Mouse (Mus musculus): ENCODE data around the gene Mlf1. TPM values are rescaled to one million over a fixed set of nuclear protein-coding genes. Genes with fewer than 3 reads are reported as not detected.
A peak's percentile ranks its signal among the peaks of the same experiment; 100 is the strongest.

Mlf1 gene
- total and polyA plus RNA-seq, 3 experiments = 6.9 to 7.8 TPM; not detected in 1

DNA sequence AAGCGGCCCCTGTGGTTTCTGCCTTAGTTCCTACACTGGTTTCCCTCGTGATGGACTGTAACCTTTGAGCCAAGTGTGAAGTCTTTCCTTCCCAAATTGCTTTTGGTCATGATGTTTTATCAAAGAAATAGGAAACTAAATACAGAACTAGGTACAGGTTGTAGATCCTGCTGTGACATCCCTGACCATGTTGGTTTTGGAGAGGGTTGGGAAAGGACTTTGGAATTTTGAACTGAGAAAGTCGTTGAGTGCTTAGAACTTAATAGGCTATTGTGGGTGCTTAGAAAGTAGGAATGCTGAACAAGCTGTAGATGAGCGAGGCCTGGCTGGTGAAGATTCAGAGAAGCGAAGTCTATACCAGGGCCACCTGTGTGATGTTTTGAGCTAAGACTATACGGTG lies 60.1 kb downstream of the Mlf1 start:
- Histone ChIP-seq H3K27ac (ENCODE audit: control insufficient read depth, low read depth, low read length) (no peak overlapping the region), H3K4me1 (ENCODE audit: control insufficient read depth in 1 of 2, insufficient read depth in 2 of 2, low read length in 2 of 2) (peaks cover 0 to 6% of the 10 kb centered on the region in 2 experiments; a peak in 3 of 4 replicates), H3K9ac (ENCODE audit: control insufficient read depth, low read depth, low read length, poor library complexity, severe bottlenecking) (no peak overlapping the region), H3K27me3 (ENCODE audit: control insufficient read depth in 1 of 2, insufficient read depth in 2 of 2, low read length in 2 of 2) (no peaks in the 10 kb centered on the region), H3K36me3 (ENCODE audit: control insufficient read depth in 1 of 2, insufficient read depth in 2 of 2, low read length in 2 of 2) (peaks cover 5 to 7% of the 10 kb centered on the region in 2 experiments; a peak in 3 of 4 replicates), H3K4me3 (ENCODE audit: control insufficient read depth in 1 of 2, insufficient read depth in 1 of 2, low read depth in 2 of 2, low read length in 2 of 2) (no peak overlapping the region), H3K79me2 (ENCODE audit: control insufficient read depth, insufficient read depth, low read length, poor library complexity) (peaks cover 15% of the 10 kb centered on the region), H3K9me3 (replicated peaks; ENCODE audit: insufficient read depth, low read length) (no peaks in the 10 kb centered on the region)
- no peak for DNase-seq (ENCODE audit: low read depth, low spot score)
- TF ChIP-seq KAT2A (conservative IDR thresholded peaks at IDR 0.05; ENCODE audit: low read depth, low read length) (no peak), BHLHE40 (IDR thresholded peaks at IDR 0.05; ENCODE audit: borderline replicate concordance, low read depth, low read length) (no peak), SMC3 (IDR thresholded peaks at IDR 0.05; ENCODE audit: low read depth, low read length) (no peak)

- Histone ChIP-seq H3K79me2 (ENCODE audit: control insufficient read depth, insufficient read depth, low read length, poor library complexity) (no peaks in the 10 kb centered on the region), H3K4me1 (ENCODE audit: control insufficient read depth in 1 of 2, insufficient read depth in 2 of 2, low read length in 2 of 2) (no peaks in the 10 kb centered on the region), H3K36me3 (ENCODE audit: control insufficient read depth in 1 of 2, insufficient read depth in 2 of 2, low read length in 2 of 2) (peaks cover 0 to 29% of the 10 kb centered on the region in 2 experiments; a peak in 3 of 4 replicates), H3K9me3 (replicated peaks; ENCODE audit: insufficient read depth, low read length) (no peaks in the 10 kb centered on the region), H3K9ac (ENCODE audit: control insufficient read depth, low read depth, low read length, poor library complexity, severe bottlenecking) (no peak overlapping the region), H3K27ac (ENCODE audit: control insufficient read depth, low read depth, low read length) (no peak overlapping the region), H3K27me3 (ENCODE audit: control insufficient read depth in 1 of 2, insufficient read depth in 2 of 2, low read length in 2 of 2) (no peaks in the 10 kb centered on the region), H3K4me3 (ENCODE audit: control insufficient read depth in 1 of 2, insufficient read depth in 1 of 2, low read depth in 2 of 2, low read length in 2 of 2) (no peak overlapping the region)
- peak; percentile 25 for DNase-seq (ENCODE audit: low read depth, low spot score)
- TF ChIP-seq RCOR1 (IDR thresholded peaks at IDR 0.05; ENCODE audit: low read depth, low read length) (no peak), CTCF (IDR thresholded peaks at IDR 0.05 in 2 of 3, conservative IDR thresholded peaks at IDR 0.05 in 1 of 3; ENCODE audit: control insufficient read depth in 1 of 3, insufficient read depth in 1 of 3, low read depth in 2 of 3, low read length in 3 of 3, poor library complexity in 1 of 3, severe bottlenecking in 1 of 3) (peak; percentile 31 to 43 (median 35); a peak in 5 of 6 replicates)
Measured at GRCm38 (mm10) chr3:67447143-67447542, 73.2 kb downstream of the Mlf1 start.

Other genes starting within 250 kb of the Mlf1 start
- not detected in 2 replicates for gene Gm17402, start 1.1 kb downstream of the Mlf1 start, total RNA-seq (2012; rRNA removed)
- gene Gm17402, start 1.1 kb downstream of the Mlf1 start, polyA plus RNA-seq (2012; ENCODE audit: insufficient read depth in 1 of 2, insufficient read length in 2 of 2, low read depth in 1 of 2, low replicate concordance in 2 of 2, missing spikeins in 1 of 2) = not detected
- gene Gfm1, start 56.0 kb downstream of the Mlf1 start, total RNA-seq (2012; rRNA removed) = 95.0 and 97.6 TPM in 2 replicates
- 100 to 1,000 TPM in 1 of 2 experiments, not detected in 1; 146 TPM for gene Gfm1, start 56.0 kb downstream of the Mlf1 start, polyA plus RNA-seq (2012; ENCODE audit: insufficient read depth in 1 of 2, insufficient read length in 2 of 2, low read depth in 1 of 2, low replicate concordance in 2 of 2, missing spikeins in 1 of 2)
- gene Lxn, start 89.8 kb downstream of the Mlf1 start, total RNA-seq (2012; rRNA removed) = not detected in 2 replicates
- gene Lxn, start 89.8 kb downstream of the Mlf1 start, polyA plus RNA-seq (2012; ENCODE audit: insufficient read depth in 1 of 2, insufficient read length in 2 of 2, low read depth in 1 of 2, low replicate concordance in 2 of 2, missing spikeins in 1 of 2) = under 1 TPM in 1 of 2 experiments, not detected in 1; 0.26 TPM
- not detected in 2 replicates for gene Rarres1, start 141.4 kb downstream of the Mlf1 start, total RNA-seq (2012; rRNA removed)
- gene Rarres1, start 141.4 kb downstream of the Mlf1 start, polyA plus RNA-seq (2012; ENCODE audit: insufficient read depth in 1 of 2, insufficient read length in 2 of 2, low read depth in 1 of 2, low replicate concordance in 2 of 2, missing spikeins in 1 of 2) = not detected
- 39.6 and 39.7 TPM in 2 replicates for gene Mfsd1, start 208.6 kb downstream of the Mlf1 start, total RNA-seq (2012; rRNA removed)
- 10 to 100 TPM in 1 of 2 experiments, not detected in 1; 36.2 TPM for gene Mfsd1, start 208.6 kb downstream of the Mlf1 start, polyA plus RNA-seq (2012; ENCODE audit: insufficient read depth in 1 of 2, insufficient read length in 2 of 2, low read depth in 1 of 2, low replicate concordance in 2 of 2, missing spikeins in 1 of 2)